Mouse (Mus musculus) heart, embryonic 13.5 days (tissue): ENCODE data around the gene Rgs6. TPM values are rescaled to one million over a fixed set of nuclear protein-coding genes. Genes with fewer than 3 reads are reported as not detected.
A peak's percentile ranks its signal among the peaks of the same experiment; 100 is the strongest.

Experiments used
- ATAC-seq: fragments of 200-750 bp; cut with Nextera tagmentation; 2 replicates; pipeline ENCODE4 v1.8.0; 2017; ENCODE audit warnings: moderate TSS enrichment; ENCODE audit not compliant: insufficient number of reproducible peaks, low FRiP score, low TSS enrichment; ENCODE audit errors: extremely low read depth
- H3K27ac ChIP-seq: fragments of 300-500 bp; sonication (generic); replicated peaks from 2 replicates; pipeline ENCODE4 v1.5.1; 2015; ENCODE audit warnings: moderate library complexity, mild to moderate bottlenecking, inconsistent platforms
- H3K27me3 ChIP-seq: fragments of 300-500 bp; sonication (generic); replicated peaks from 2 replicates; pipeline ENCODE4 v1.6.1; 2015; ENCODE audit warnings: mild to moderate bottlenecking, inconsistent platforms
- H3K36me3 ChIP-seq: fragments of 300-500 bp; sonication (generic); 2 replicates; pipeline ENCODE4 v1.6.1; 2015; ENCODE audit warnings: mild to moderate bottlenecking, inconsistent platforms
- H3K4me1 ChIP-seq: fragments of 300-500 bp; sonication (generic); 2 replicates; pipeline ENCODE4 v1.6.1; 2015; ENCODE audit warnings: inconsistent platforms
- H3K4me2 ChIP-seq: fragments of 300-500 bp; sonication (generic); 2 replicates; pipeline ENCODE4 v1.6.1; 2015; ENCODE audit warnings: inconsistent platforms, mild to moderate bottlenecking, moderate library complexity
- H3K4me3 ChIP-seq: fragments of 300-500 bp; sonication (generic); 2 replicates; pipeline ENCODE4 v1.5.1; 2015; ENCODE audit warnings: moderate library complexity, mild to moderate bottlenecking, inconsistent platforms
- H3K9ac ChIP-seq: fragments of 300-500 bp; sonication (generic); 2 replicates; pipeline ENCODE4 v1.6.1; 2015; ENCODE audit warnings: inconsistent platforms, mild to moderate bottlenecking, moderate library complexity
- H3K9me3 ChIP-seq: fragments of 300-500 bp; sonication (generic); 2 replicates; pipeline ENCODE4 v1.6.1; 2016; ENCODE audit warnings: inconsistent platforms
- WGBS: fragments of 180-500 bp; shearing (Covaris S2); methylation state at CpG from one replicate; pipeline ENCODE4 v1.1.7; 2015; ENCODE audit warnings: mixed read lengths; 5-methylcytosine and 5-hydroxymethylcytosine counted together
- polyA plus RNA-seq: library from polyadenylated mRNA; unstranded; fragments of >200 nt; fragmentation: Nextera tagmentation; extraction: Ambion mirVana; gene quantifications from 2 replicates; pipeline ENCODE4 v1.2.1, GENCODE M21; 2015

Gene Rgs6
- polyA plus RNA-seq, 1 experiment from 2014 or later = 13.6 TPM

GRCm38 (mm10) chr12:82985300-82985699 is 397.2 kb downstream of the Rgs6 start:
- no peaks in the 10 kb centered on the region for H3K36me3 ChIP-seq
- WGBS = 73% methylated on average over 8 of the region's 8 CpGs
- no peak overlapping the region for H3K27ac ChIP-seq
- H3K9me3 ChIP-seq = no peaks in the 10 kb centered on the region
- peaks cover 7% of the 10 kb centered on the region for H3K4me1 ChIP-seq
- no peak overlapping the region for H3K9ac ChIP-seq
- H3K4me2 ChIP-seq = no peak overlapping the region
- no peaks in the 10 kb centered on the region for H3K27me3 ChIP-seq
- no peak for ATAC-seq
- no peak overlapping the region for H3K4me3 ChIP-seq

GRCm38 (mm10) chr12:82987661-82988060 is 399.6 kb downstream of the Rgs6 start:
- no peak overlapping the region for H3K9ac ChIP-seq
- no peaks in the 10 kb centered on the region for H3K27me3 ChIP-seq
- 76% methylated on average over 1 of the region's 1 CpGs for WGBS
- H3K4me2 ChIP-seq = no peak overlapping the region
- ATAC-seq = no peak
- no peak overlapping the region for H3K4me3 ChIP-seq
- H3K9me3 ChIP-seq = no peaks in the 10 kb centered on the region
- H3K27ac ChIP-seq = no peak overlapping the region
- no peaks in the 10 kb centered on the region for H3K36me3 ChIP-seq
- peaks cover 12% of the 10 kb centered on the region for H3K4me1 ChIP-seq

GRCm38 (mm10) chr12:82993905-82994304 is 405.8 kb downstream of the Rgs6 start:
- H3K4me2 ChIP-seq = no peak overlapping the region
- ATAC-seq = no peak
- H3K4me3 ChIP-seq = no peak overlapping the region
- no peak overlapping the region for H3K9ac ChIP-seq
- H3K4me1 ChIP-seq = peaks cover 5% of the 10 kb centered on the region; the same call in 1 of the 2 replicates
- no peak overlapping the region for H3K27ac ChIP-seq
- 51% methylated on average over 4 of the region's 4 CpGs for WGBS
- H3K27me3 ChIP-seq = no peaks in the 10 kb centered on the region
- no peaks in the 10 kb centered on the region for H3K36me3 ChIP-seq
- no peaks in the 10 kb centered on the region for H3K9me3 ChIP-seq

GRCm38 (mm10) chr12:82996775-82997174 is 408.7 kb downstream of the Rgs6 start:
- Histone ChIP-seq H3K4me1 (no peaks in the 10 kb centered on the region), H3K9ac (no peak overlapping the region), H3K4me2 (no peak overlapping the region), H3K27me3 (no peaks in the 10 kb centered on the region), H3K36me3 (no peaks in the 10 kb centered on the region), H3K27ac (no peak overlapping the region), H3K4me3 (no peak overlapping the region), H3K9me3 (no peaks in the 10 kb centered on the region)
- 46% methylated on average over 4 of the region's 4 CpGs for WGBS
- no peak for ATAC-seq

GRCm38 (mm10) chr12:82998682-82999332 is 410.7 kb downstream of the Rgs6 start:
- 75% methylated on average over 10 of the region's 10 CpGs for WGBS
- Histone ChIP-seq H3K36me3 (no peaks in the 10 kb centered on the region), H3K4me2 (no peak overlapping the region), H3K27ac (peak overlapping the region; percentile 28; the same call in 1 of the 2 replicates), H3K4me1 (peaks cover 2% of the 10 kb centered on the region; the same call in 1 of the 2 replicates), H3K9ac (no peak overlapping the region), H3K27me3 (no peaks in the 10 kb centered on the region), H3K9me3 (no peaks in the 10 kb centered on the region), H3K4me3 (no peak overlapping the region)
- no peak for ATAC-seq

GRCm38 (mm10) chr12:82999333-83000032 is 411.4 kb downstream of the Rgs6 start:
- no peak for ATAC-seq
- Histone ChIP-seq H3K36me3 (no peaks in the 10 kb centered on the region), H3K27me3 (no peaks in the 10 kb centered on the region), H3K9me3 (no peaks in the 10 kb centered on the region), H3K9ac (no peak overlapping the region), H3K27ac (no peak overlapping the region; the same call in 1 of the 2 replicates), H3K4me2 (no peak overlapping the region), H3K4me3 (no peak overlapping the region), H3K4me1 (peaks cover 8% of the 10 kb centered on the region; the same call in 1 of the 2 replicates)
- WGBS = 76% methylated on average over 7 of the region's 7 CpGs

GRCm38 (mm10) chr12:83000033-83000570 is 412.0 kb downstream of the Rgs6 start:
- H3K4me1 ChIP-seq = peaks cover 12% of the 10 kb centered on the region; the same call in 1 of the 2 replicates
- H3K27ac ChIP-seq = no peak overlapping the region
- H3K36me3 ChIP-seq = no peaks in the 10 kb centered on the region
- no peak overlapping the region for H3K9ac ChIP-seq
- H3K4me2 ChIP-seq = no peak overlapping the region
- WGBS = 79% methylated on average over 11 of the region's 11 CpGs
- no peaks in the 10 kb centered on the region for H3K9me3 ChIP-seq
- no peaks in the 10 kb centered on the region for H3K27me3 ChIP-seq
- H3K4me3 ChIP-seq = no peak overlapping the region
- no peak for ATAC-seq

GRCm38 (mm10) chr12:83000957-83001356 is 412.9 kb downstream of the Rgs6 start:
- Histone ChIP-seq H3K9ac (no peak overlapping the region), H3K9me3 (no peaks in the 10 kb centered on the region), H3K27ac (no peak overlapping the region), H3K27me3 (no peaks in the 10 kb centered on the region), H3K4me3 (no peak overlapping the region), H3K36me3 (no peaks in the 10 kb centered on the region), H3K4me2 (no peak overlapping the region), H3K4me1 (peaks cover 12% of the 10 kb centered on the region; the same call in 1 of the 2 replicates)
- ATAC-seq = no peak
- 85% methylated on average over 4 of the region's 4 CpGs for WGBS

GRCm38 (mm10) chr12:83004014-83004682 is 416.1 kb downstream of the Rgs6 start:
- peaks cover 12% of the 10 kb centered on the region; the same call in 1 of the 2 replicates for H3K4me1 ChIP-seq
- no peak overlapping the region for H3K4me3 ChIP-seq
- H3K36me3 ChIP-seq = no peaks in the 10 kb centered on the region
- ATAC-seq = no peak
- H3K27ac ChIP-seq = no peak overlapping the region
- 64% methylated on average over 9 of the region's 9 CpGs for WGBS
- no peaks in the 10 kb centered on the region for H3K27me3 ChIP-seq
- no peak overlapping the region for H3K4me2 ChIP-seq
- H3K9me3 ChIP-seq = no peaks in the 10 kb centered on the region
- no peak overlapping the region for H3K9ac ChIP-seq

GRCm38 (mm10) chr12:83011056-83011565 is 423.0 kb downstream of the Rgs6 start:
- H3K4me1 ChIP-seq = peaks cover 33% of the 10 kb centered on the region

More at GRCm38 (mm10) chr12:83011056-83011565, 423.0 kb downstream of the Rgs6 start:
- ATAC-seq = no peak
- Histone ChIP-seq H3K36me3 (no peaks in the 10 kb centered on the region), H3K4me2 (no peak overlapping the region), H3K27me3 (no peaks in the 10 kb centered on the region), H3K4me3 (no peak overlapping the region), H3K27ac (no peak overlapping the region), H3K9ac (no peak overlapping the region), H3K9me3 (no peaks in the 10 kb centered on the region)
- WGBS = 85% methylated on average over 4 of the region's 4 CpGs
